Mouse (Mus musculus): ENCODE measurements around the gene Tmem178.

DNA sequence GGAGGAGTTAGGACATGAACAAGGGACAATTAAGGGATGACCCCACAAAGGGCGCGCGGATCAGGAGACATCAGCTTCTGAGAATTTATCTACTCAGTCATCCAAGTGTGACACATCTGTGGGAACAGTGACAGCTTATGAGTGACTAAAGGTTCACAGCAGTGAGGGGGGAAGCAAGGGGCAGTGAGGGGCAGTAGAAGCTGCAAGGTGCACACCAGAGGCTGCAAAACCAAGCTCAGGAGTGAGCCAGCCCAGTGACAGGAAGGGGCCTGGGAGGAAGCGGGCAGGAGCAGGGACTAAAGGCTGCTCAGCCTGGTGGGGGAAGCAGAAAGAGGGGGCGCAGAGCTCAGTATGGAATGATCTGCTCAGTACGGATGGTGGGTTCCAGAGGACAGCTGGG is 82.9 kb downstream of the Tmem178 start:
- no peak for TF ChIP-seq CTCF (conservative IDR thresholded peaks at IDR 0.05; ENCODE audit: low read length)
- TF ChIP-seq POU5F1 (IDR thresholded peaks at IDR 0.05; ENCODE audit: borderline replicate concordance, low read length) = no peak
